Mouse (Mus musculus) myocyte (in vitro differentiated cells): ENCODE data around the gene Sec22c.

Experiments
- E2F4 ChIP-seq: IDR thresholded peaks from one replicate; pipeline ENCODE4 v1.6.1; 2011; ENCODE audit warnings: mild to moderate bottlenecking, control low read depth, moderate library complexity; ENCODE audit not compliant: insufficient read depth
- MAX ChIP-seq: IDR thresholded peaks from one replicate; pipeline ENCODE4 v1.6.1; 2011; ENCODE audit warnings: low read depth, mild to moderate bottlenecking, control low read depth
- MYOG ChIP-seq, 3 experiments: IDR thresholded peaks; one replicate each; pipeline ENCODE4 v1.6.1; 2011; ENCODE audit warnings: control low read depth in 2 of 3, low read depth in 2 of 3, mild to moderate bottlenecking in 2 of 3; ENCODE audit not compliant: insufficient read length in 2 of 3, control insufficient read depth in 1 of 3, insufficient read depth in 1 of 3
- POLR2A ChIP-seq: IDR thresholded peaks from one replicate; pipeline ENCODE4 v1.6.1; 2011; ENCODE audit warnings: low read depth, mild to moderate bottlenecking, control low read depth, moderate library complexity; ENCODE audit not compliant: insufficient read length
- REST ChIP-seq: IDR thresholded peaks from one replicate; pipeline ENCODE4 v1.6.1; 2011; ENCODE audit warnings: mild to moderate bottlenecking, control low read depth, moderate library complexity; ENCODE audit not compliant: insufficient read depth, insufficient read length
- TCF12 ChIP-seq: IDR thresholded peaks from one replicate; pipeline ENCODE4 v1.6.1; 2011; ENCODE audit warnings: mild to moderate bottlenecking, control low read depth; ENCODE audit not compliant: poor library complexity, insufficient read depth, severe bottlenecking
- TCF3 ChIP-seq: IDR thresholded peaks from one replicate; pipeline ENCODE4 v1.6.1; 2011; ENCODE audit warnings: low read depth, control low read depth; ENCODE audit not compliant: insufficient read length
- USF1 ChIP-seq: IDR thresholded peaks from one replicate; pipeline ENCODE4 v1.6.1; 2011; ENCODE audit warnings: low read depth, mild to moderate bottlenecking, control low read depth, moderate library complexity

- TF ChIP-seq POLR2A = no peak
- no peak for TF ChIP-seq MAX
- TF ChIP-seq MYOG (IDR thresholded peaks at IDR 0.05; ENCODE audit: control insufficient read depth in 1 of 3, insufficient read depth in 1 of 3, insufficient read length in 2 of 3, low read depth in 2 of 3) = no peak
- TF ChIP-seq TCF12 = no peak
- TF ChIP-seq USF1 = no peak
- no peak for TF ChIP-seq REST
- TF ChIP-seq TCF3 = no peak
- no peak for TF ChIP-seq E2F4
Measured at GRCm38 (mm10) chr9:121704261-121704645, 1.0 kb downstream of the Sec22c start.
